Comparison of ENCODE assay signal across 8 mouse cellular contexts in genomic region chr11:118355640-118356039, GRCm38 (mm10). TPM values are rescaled to one million over a fixed set of nuclear protein-coding genes. Genes with fewer than 3 reads are reported as not detected.
DNase-seq lines count a peak whose midpoint lies in the region; ATAC-seq and TF ChIP-seq lines count a peak whose summit lies in the region.

Gene Timp2 (minus strand): TSS chr11:118355740.

- no peaks in the 10 kb centered on the region for H3K27me3 ChIP-seq in cerebellum, adult 2 months (ENCODE audit: control insufficient read depth, insufficient read depth, low read length)
- peaks cover 70% of the 10 kb centered on the region for H3K27me3 ChIP-seq in E14TG2a.4 (ENCODE audit: insufficient read depth, low read length)
- no peaks in the 10 kb centered on the region for H3K27me3 ChIP-seq in forebrain, embryonic 15.5 days
- no peaks in the 10 kb centered on the region for H3K27me3 ChIP-seq in hindbrain, embryonic 14.5 days (ENCODE audit: control insufficient read depth, insufficient read depth, low read length)
- H3K27me3 ChIP-seq in liver, embryonic 16.5 days (ENCODE audit: control insufficient read depth, insufficient read depth, low read depth, low read length), result peaks cover 30% of the 10 kb centered on the region

- peak within 1 kb of the TSS; percentile 90 for H3K9ac ChIP-seq in forebrain, embryonic 15.5 days (replicated peaks)
- peak within 1 kb of the TSS; percentile 92 for H3K9ac ChIP-seq in hindbrain, embryonic 14.5 days
- H3K9ac ChIP-seq in liver, embryonic 16.5 days (ENCODE audit: low read depth, low read length), result peak within 1 kb of the TSS; percentile 45; the same call in 1 of the 2 replicates

- no peak; the same call in 1 of the 2 replicates for ATAC-seq in forebrain, embryonic 15.5 days (replicated peaks)
- no peak for ATAC-seq in hindbrain, embryonic 14.5 days (ENCODE audit: low FRiP score)
- no peak for ATAC-seq in liver, embryonic 16.5 days (ENCODE audit: low read depth)

- peak within 1 kb of the TSS; percentile 63 for H3K4me3 ChIP-seq in cerebellum, adult 2 months (replicated peaks; ENCODE audit: insufficient read depth, low read depth, low read length)
- peak within 1 kb of the TSS; percentile 80 for H3K4me3 ChIP-seq in E14TG2a.4 (replicated peaks; ENCODE audit: low read length)
- peak within 1 kb of the TSS; percentile 88 for H3K4me3 ChIP-seq in forebrain, embryonic 15.5 days
- peak within 1 kb of the TSS; percentile 89 for H3K4me3 ChIP-seq in hindbrain, embryonic 14.5 days (replicated peaks; ENCODE audit: low read length)
- H3K4me3 ChIP-seq in liver, embryonic 16.5 days (ENCODE audit: low read depth, low read length), result peak within 1 kb of the TSS; percentile 59

- no peaks in the 10 kb centered on the region for H3K9me3 ChIP-seq in E14TG2a.4 (ENCODE audit: low read length)
- H3K9me3 ChIP-seq in forebrain, embryonic 15.5 days, result no peaks in the 10 kb centered on the region
- no peaks in the 10 kb centered on the region for H3K9me3 ChIP-seq in hindbrain, embryonic 14.5 days (ENCODE audit: control insufficient read depth, low read length)
- H3K9me3 ChIP-seq in liver, embryonic 16.5 days (replicated peaks; ENCODE audit: control insufficient read depth, low read length), result no peaks in the 10 kb centered on the region

- H3K4me1 ChIP-seq in cerebellum, adult 2 months (ENCODE audit: control insufficient read depth, insufficient read depth, low read length), result peaks cover 2% of the 10 kb centered on the region
- H3K4me1 ChIP-seq in E14TG2a.4 (replicated peaks; ENCODE audit: low read depth, low read length), result peaks cover 23% of the 10 kb centered on the region
- H3K4me1 ChIP-seq in forebrain, embryonic 15.5 days, result peaks cover 44% of the 10 kb centered on the region
- H3K4me1 ChIP-seq in hindbrain, embryonic 14.5 days (replicated peaks; ENCODE audit: control insufficient read depth, insufficient read depth, low read length), result peaks cover 19% of the 10 kb centered on the region
- no peaks in the 10 kb centered on the region; the same call in none of the 2 replicates for H3K4me1 ChIP-seq in liver, embryonic 16.5 days (ENCODE audit: control insufficient read depth, low read depth, low read length)

- no peak for TF ChIP-seq POLR2A in cerebellum, adult 2 months (IDR thresholded peaks at IDR 0.05; ENCODE audit: borderline replicate concordance, insufficient read depth, low read length)

- no peaks in the 10 kb centered on the region for H3K36me3 ChIP-seq in E14TG2a.4 (ENCODE audit: insufficient read depth, low read length)
- no peaks in the 10 kb centered on the region for H3K36me3 ChIP-seq in forebrain, embryonic 15.5 days
- H3K36me3 ChIP-seq in hindbrain, embryonic 14.5 days (replicated peaks; ENCODE audit: control insufficient read depth, insufficient read depth), result no peaks in the 10 kb centered on the region; the same call in 1 of the 2 replicates
- H3K36me3 ChIP-seq in liver, embryonic 16.5 days (ENCODE audit: control insufficient read depth, insufficient read depth), result no peaks in the 10 kb centered on the region

- peak within 1 kb of the TSS; percentile 35; the same call in 1 of the 2 replicates for H3K27ac ChIP-seq in cerebellum, adult 2 months (ENCODE audit: insufficient read depth, low read length)
- H3K27ac ChIP-seq in forebrain, embryonic 15.5 days (replicated peaks), result peak within 1 kb of the TSS; percentile 94
- H3K27ac ChIP-seq in hindbrain, embryonic 14.5 days, result peak within 1 kb of the TSS; percentile 92
- H3K27ac ChIP-seq in liver, embryonic 16.5 days (ENCODE audit: low read length), result no peak within 1 kb of the TSS

- WGBS in cerebellum, adult 2 months, result 50% methylated on average over 6 of the region's 6 CpGs
- WGBS in forebrain, embryonic 15.5 days, result 23% methylated on average over 6 of the region's 6 CpGs
- 25% methylated on average over 6 of the region's 6 CpGs for WGBS in hindbrain, embryonic 14.5 days
- 40% methylated on average over 6 of the region's 6 CpGs for WGBS in liver, embryonic 16.5 days (ENCODE audit: insufficient replicate concordance)

- no peak for TF ChIP-seq CTCF in cerebellum, adult 2 months (IDR thresholded peaks at IDR 0.05; ENCODE audit: borderline replicate concordance, insufficient read depth, low read depth, low read length)
- no peak for TF ChIP-seq CTCF in E14TG2a.4 (conservative IDR thresholded peaks at IDR 0.05; ENCODE audit: low read length)

- H3K4me2 ChIP-seq in forebrain, embryonic 15.5 days (replicated peaks), result peak within 1 kb of the TSS; percentile 86
- peak within 1 kb of the TSS; percentile 91 for H3K4me2 ChIP-seq in hindbrain, embryonic 14.5 days (replicated peaks)
- H3K4me2 ChIP-seq in liver, embryonic 16.5 days (ENCODE audit: low read depth, low read length), result peak within 1 kb of the TSS; percentile 71

- DNase-seq in cerebellum, adult 2 months, result no peak
- no peak for DNase-seq in cerebellum, postnatal 4 days (ENCODE audit: low spot score in 2 of 2)
- no peak for DNase-seq in hindbrain, embryonic 14.5 days (ENCODE audit: low spot score)
- no peak for DNase-seq in c-Kit-positive CD71-positive TER-119-positive erythroid progenitor cells, embryonic 14.5 days (ENCODE audit: low spot score)
- no peak for DNase-seq in kidney, adult 18-20 months

RNA-seq across cellular contexts. Expression of gene Timp2, which starts in this region (rescaled TPM):
- 119 and 137 TPM in 2 replicates for polyA plus RNA-seq in cerebellum, adult 2 months (2012; rRNA removed)
- polyA plus RNA-seq in forebrain, embryonic 15.5 days (2015; fragmentation: Nextera tagmentation; extraction: Ambion mirVana), result 69.4 and 75.2 TPM in 2 replicates
- polyA plus RNA-seq in hindbrain, embryonic 14.5 days (2014; fragmentation: Nextera tagmentation; extraction: Ambion mirVana), result 94.3 and 114 TPM in 2 replicates
- 5.1 and 6.1 TPM in 2 replicates for polyA plus RNA-seq in liver, embryonic 16.5 days (2015; fragmentation: Nextera tagmentation; extraction: Ambion mirVana)
